Mouse (Mus musculus) MEL (cell line): ENCODE measurements around the gene Gstp1. TPM values are rescaled to one million over a fixed set of nuclear protein-coding genes. Genes with fewer than 3 reads are reported as not detected.

Experiments
- DNase-seq: peaks from one replicate; pipeline ENCODE4 v3.0.0; 2011; ENCODE audit warnings: low read depth, low spot score
- H3K27ac ChIP-seq: 2 replicates; pipeline ENCODE4 v1.5.1; 2012; ENCODE audit warnings: low read depth, mild to moderate bottlenecking, control low read depth, low read length, moderate library complexity; ENCODE audit not compliant: control insufficient read depth
- H3K27me3 ChIP-seq, 2 experiments: fragments of 150-350 bp in 1 of 2; sonication (generic) in 1 of 2; 2 replicates each; pipeline ENCODE4 v1.6.1; 2012; ENCODE audit warnings: low read length in 2 of 2, mild to moderate bottlenecking in 2 of 2, improper control_type of control experiment in 1 of 2, moderate library complexity in 1 of 2; ENCODE audit not compliant: insufficient read depth in 2 of 2, control insufficient read depth in 1 of 2
- H3K36me3 ChIP-seq, 2 experiments: 2 replicates each; pipeline ENCODE4 v1.6.1; 2012 to 2014; ENCODE audit warnings: low read length in 2 of 2, improper control_type of control experiment in 1 of 2, inconsistent platforms in 1 of 2, mild to moderate bottlenecking in 1 of 2; ENCODE audit not compliant: insufficient read depth in 2 of 2, control insufficient read depth in 1 of 2
- H3K4me1 ChIP-seq, 2 experiments: fragments of 150-350 bp in 1 of 2; sonication (generic) in 1 of 2; 2 replicates each; pipeline ENCODE4 v1.6.1; 2012; ENCODE audit warnings: low read length in 2 of 2, improper control_type of control experiment in 1 of 2, mild to moderate bottlenecking in 1 of 2; ENCODE audit not compliant: insufficient read depth in 2 of 2, control insufficient read depth in 1 of 2
- H3K4me3 ChIP-seq, 2 experiments: fragments of 150-350 bp in 1 of 2; sonication (generic) in 1 of 2; 2 replicates each; pipeline ENCODE4 v1.5.1; 2012; ENCODE audit warnings: low read depth in 2 of 2, low read length in 2 of 2, mild to moderate bottlenecking in 2 of 2, moderate library complexity in 2 of 2, control low read depth in 1 of 2, improper control_type of control experiment in 1 of 2; ENCODE audit not compliant: control insufficient read depth in 1 of 2, insufficient read depth in 1 of 2
- H3K79me2 ChIP-seq: 2 replicates; pipeline ENCODE4 v1.6.1; 2012; ENCODE audit warnings: mild to moderate bottlenecking, low read length, moderate library complexity; ENCODE audit not compliant: control insufficient read depth, poor library complexity, insufficient read depth
- H3K9ac ChIP-seq: 2 replicates; pipeline ENCODE4 v1.6.1; 2012; ENCODE audit warnings: low read depth, mild to moderate bottlenecking, control low read depth, low read length, moderate library complexity; ENCODE audit not compliant: control insufficient read depth, poor library complexity, severe bottlenecking
- H3K9me3 ChIP-seq: fragments of 150-350 bp; sonication (generic); replicated peaks from 2 replicates; pipeline ENCODE4 v1.6.1; 2012; ENCODE audit warnings: mild to moderate bottlenecking, low read length, improper control_type of control experiment, moderate library complexity; ENCODE audit not compliant: insufficient read depth
- CHD1 ChIP-seq: IDR thresholded peaks from 2 replicates; pipeline ENCODE4 v1.6.1; 2012; ENCODE audit warnings: low read depth, mild to moderate bottlenecking, inconsistent platforms, low read length, improper control_type of control experiment
- E2F4 ChIP-seq: IDR thresholded peaks from 2 replicates; pipeline ENCODE4 v1.6.1; 2011; ENCODE audit warnings: low read depth, low read length, improper control_type of control experiment, borderline replicate concordance
- EP300 ChIP-seq, 2 experiments: IDR thresholded peaks; 2 replicates each; pipeline ENCODE4 v1.6.1; 2011; ENCODE audit warnings: improper control_type of control experiment in 2 of 2, low read length in 2 of 2, low read depth in 1 of 2, mild to moderate bottlenecking in 1 of 2
- ETS1 ChIP-seq: IDR thresholded peaks from 2 replicates; pipeline ENCODE4 v1.6.1; 2012; ENCODE audit warnings: low read depth, mild to moderate bottlenecking, inconsistent platforms, low read length, improper control_type of control experiment, moderate library complexity
- GABPA ChIP-seq: IDR thresholded peaks from 2 replicates; pipeline ENCODE4 v1.6.1; 2012; ENCODE audit warnings: low read depth, mild to moderate bottlenecking, inconsistent platforms, low read length, improper control_type of control experiment, moderate library complexity
- HCFC1 ChIP-seq: IDR thresholded peaks from 2 replicates; pipeline ENCODE4 v1.6.1; 2012; ENCODE audit warnings: low read depth, mild to moderate bottlenecking, inconsistent platforms, low read length, improper control_type of control experiment, moderate library complexity
- KAT2A ChIP-seq: conservative IDR thresholded peaks from 2 replicates; pipeline ENCODE4 v1.6.1; 2012; ENCODE audit warnings: low read depth, low read length, improper control_type of control experiment, inconsistent platforms
- MAFK ChIP-seq: IDR thresholded peaks from 2 replicates; pipeline ENCODE4 v1.6.1; 2011; ENCODE audit warnings: low read depth, mild to moderate bottlenecking, low read length, improper control_type of control experiment, borderline replicate concordance
- MEF2A ChIP-seq: IDR thresholded peaks from 2 replicates; pipeline ENCODE4 v1.6.1; 2014; ENCODE audit warnings: low read depth, mild to moderate bottlenecking, inconsistent platforms, low read length, improper control_type of control experiment; ENCODE audit not compliant: poor library complexity, insufficient replicate concordance, severe bottlenecking; ENCODE audit errors: extremely low read depth
- MXI1 ChIP-seq: IDR thresholded peaks from 2 replicates; pipeline ENCODE4 v1.6.1; 2011; ENCODE audit warnings: mild to moderate bottlenecking, low read depth, low read length, improper control_type of control experiment
- MYB ChIP-seq: IDR thresholded peaks from 2 replicates; pipeline ENCODE4 v1.6.1; 2011; ENCODE audit warnings: mild to moderate bottlenecking, low read depth, low read length, improper control_type of control experiment
- NELFE ChIP-seq: IDR thresholded peaks from 2 replicates; pipeline ENCODE4 v1.6.1; 2011; ENCODE audit warnings: low read depth, low read length, improper control_type of control experiment
- NRF1 ChIP-seq: IDR thresholded peaks from 2 replicates; pipeline ENCODE4 v1.6.1; 2014; ENCODE audit warnings: low read depth, mild to moderate bottlenecking, inconsistent platforms, low read length, improper control_type of control experiment, moderate library complexity; ENCODE audit not compliant: poor library complexity, insufficient read depth, severe bottlenecking
- POLR2A ChIP-seq, 2 experiments: IDR thresholded peaks; 2 replicates each; pipeline ENCODE4 v1.6.1; 2011 to 2012; ENCODE audit warnings: low read length in 2 of 2, mild to moderate bottlenecking in 2 of 2, control low read depth in 1 of 2, improper control_type of control experiment in 1 of 2, low read depth in 1 of 2, moderate library complexity in 1 of 2; ENCODE audit not compliant: control insufficient read depth in 1 of 2, insufficient read depth in 1 of 2, poor library complexity in 1 of 2
- RAD21 ChIP-seq: IDR thresholded peaks from 2 replicates; pipeline ENCODE4 v1.6.1; 2011; ENCODE audit warnings: mild to moderate bottlenecking, low read depth, low read length, improper control_type of control experiment
- RCOR1 ChIP-seq: IDR thresholded peaks from 2 replicates; pipeline ENCODE4 v1.6.1; 2012; ENCODE audit warnings: low read depth, mild to moderate bottlenecking, inconsistent platforms, low read length, improper control_type of control experiment
- SMC3 ChIP-seq: IDR thresholded peaks from 2 replicates; pipeline ENCODE4 v1.6.1; 2011; ENCODE audit warnings: low read depth, low read length, improper control_type of control experiment
- TAL1 ChIP-seq: IDR thresholded peaks from 2 replicates; pipeline ENCODE4 v1.6.1; 2012; ENCODE audit warnings: mild to moderate bottlenecking, inconsistent platforms, low read length, moderate library complexity, mixed read lengths
- TBP ChIP-seq: IDR thresholded peaks from 2 replicates; pipeline ENCODE4 v1.8.0; 2011; ENCODE audit warnings: low read depth, low read length, improper control_type of control experiment
- TCF12 ChIP-seq: IDR thresholded peaks from 2 replicates; pipeline ENCODE4 v1.6.1; 2014; ENCODE audit warnings: low read depth, mild to moderate bottlenecking, inconsistent platforms, low read length, improper control_type of control experiment, moderate library complexity
- USF1 ChIP-seq: IDR thresholded peaks from 2 replicates; pipeline ENCODE4 v1.6.1; 2014; ENCODE audit warnings: low read depth, mild to moderate bottlenecking, inconsistent platforms, low read length, improper control_type of control experiment, moderate library complexity
- USF2 ChIP-seq, 2 experiments: IDR thresholded peaks; 2 replicates each; pipeline ENCODE4 v1.6.1; 2011 to 2012; ENCODE audit warnings: improper control_type of control experiment in 2 of 2, low read length in 2 of 2, borderline replicate concordance in 1 of 2, inconsistent platforms in 1 of 2, low read depth in 1 of 2, mild to moderate bottlenecking in 1 of 2; ENCODE audit not compliant: insufficient read depth in 1 of 2
- ZC3H11A ChIP-seq: IDR thresholded peaks from 2 replicates; pipeline ENCODE4 v1.6.1; 2012; ENCODE audit warnings: low read depth, mild to moderate bottlenecking, inconsistent platforms, low read length, improper control_type of control experiment
- ZKSCAN1 ChIP-seq: IDR thresholded peaks from 2 replicates; pipeline ENCODE4 v1.6.1; 2012; ENCODE audit warnings: low read depth, mild to moderate bottlenecking, inconsistent platforms, low read length, improper control_type of control experiment, moderate library complexity
- ZNF384 ChIP-seq: IDR thresholded peaks from 2 replicates; pipeline ENCODE4 v1.6.1; 2012; ENCODE audit warnings: low read depth, mild to moderate bottlenecking, inconsistent platforms, low read length, improper control_type of control experiment
- polyA plus RNA-seq, 2 experiments: library from polyadenylated mRNA; stranded (reverse) in 1 of 2; unstranded in 1 of 2; fragments of >175 nt in 1 of 2; fragments of >200 nt in 1 of 2; gene quantifications; 2 replicates each; pipeline versions ENCODE4 v1.2.1 to v1.2.4; 2012; ENCODE audit warnings: low replicate concordance in 2 of 2, low read depth in 1 of 2; ENCODE audit not compliant: insufficient read length in 2 of 2, insufficient read depth in 1 of 2, missing spikeins in 1 of 2
- total RNA-seq: library from RNA; depleted of rRNA; stranded (reverse); fragments of 300-350 nt; gene quantifications from 2 replicates; pipeline ENCODE4 v1.2.3, GENCODE M21; 2012

The Gstp1 gene
- total and polyA plus RNA-seq, 3 experiments: 251 to 369 TPM; not detected in 1

DNA sequence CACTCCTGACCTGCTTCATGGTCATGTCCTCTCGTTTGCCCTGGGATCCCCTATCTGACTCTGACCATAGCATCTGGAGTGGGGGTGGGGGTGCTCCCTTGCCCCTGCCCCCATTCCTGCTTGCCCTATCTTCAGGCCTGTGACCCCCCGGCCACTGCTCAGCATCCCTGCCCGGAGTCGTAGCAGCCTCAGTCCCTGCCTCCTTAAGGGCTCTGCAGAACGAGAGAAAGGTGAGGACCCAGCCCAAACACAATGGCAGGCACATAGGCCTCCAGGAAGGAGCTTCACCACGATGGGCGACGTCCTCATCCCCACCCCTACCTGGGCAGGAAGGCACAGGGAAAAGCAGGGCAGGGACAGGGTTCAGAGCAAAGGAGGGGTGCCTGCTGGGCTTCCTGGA, 39.5 kb downstream of the Gstp1 start:
- H3K4me3 ChIP-seq: no peak overlapping the region
- no peaks in the 10 kb centered on the region for H3K9me3 ChIP-seq
- TF ChIP-seq ZKSCAN1 (no peak), TCF12 (no peak), MXI1 (no peak), ZNF384 (no peak), GABPA (no peak)
- peaks cover 1 to 8% of the 10 kb centered on the region in 2 experiments for H3K27me3 ChIP-seq
- H3K4me1 ChIP-seq: peaks cover 0 to 15% of the 10 kb centered on the region in 2 experiments; a peak in 2 of 4 replicates
- no peak for DNase-seq
- H3K9ac ChIP-seq: no peak overlapping the region
- H3K36me3 ChIP-seq: peaks cover 0 to 6% of the 10 kb centered on the region in 2 experiments; a peak in 2 of 4 replicates
- peaks cover 1% of the 10 kb centered on the region; the same call in 1 of the 2 replicates for H3K79me2 ChIP-seq
- H3K27ac ChIP-seq: no peak overlapping the region

DNA sequence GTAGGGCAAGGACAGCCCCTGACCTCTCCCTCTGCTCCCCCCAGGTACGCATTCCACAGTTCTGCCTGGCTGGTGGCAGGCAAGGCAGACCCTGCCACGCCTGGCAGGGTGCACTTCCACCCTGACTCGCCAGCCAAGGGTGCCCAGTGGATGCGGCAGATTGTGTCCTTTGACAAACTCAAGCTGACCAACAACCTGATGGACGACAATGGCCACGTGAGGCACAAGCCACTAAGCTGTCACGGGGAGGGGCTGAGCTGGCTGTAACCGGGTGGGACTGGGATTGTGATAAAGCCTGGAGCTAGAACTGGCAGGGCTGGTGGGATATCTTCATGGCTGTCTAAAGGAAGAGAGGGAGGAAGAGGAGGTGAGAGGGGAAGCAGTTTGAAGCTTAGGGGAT, 40.6 kb downstream of the Gstp1 start:
- Histone ChIP-seq H3K27me3 (peaks cover 3 to 8% of the 10 kb centered on the region in 2 experiments), H3K4me1 (peaks cover 0 to 15% of the 10 kb centered on the region in 2 experiments; a peak in 2 of 4 replicates)
- no peak for TF ChIP-seq E2F4
- no peak for TF ChIP-seq MYB
- no peak for TF ChIP-seq MAFK
- TF ChIP-seq TAL1: no peak
- TF ChIP-seq ZKSCAN1: no peak
- TF ChIP-seq USF1: no peak
- no peak for TF ChIP-seq USF2 (IDR thresholded peaks at IDR 0.05; ENCODE audit: borderline replicate concordance in 1 of 2, insufficient read depth in 1 of 2, low read depth in 1 of 2, low read length in 2 of 2)
- TF ChIP-seq MEF2A: no peak
- TF ChIP-seq, all 39 proteins: peak for 0
- Histone ChIP-seq H3K4me3 (no peak overlapping the region), H3K79me2 (peaks cover 1% of the 10 kb centered on the region; the same call in 1 of the 2 replicates), H3K36me3 (peaks cover 0 to 6% of the 10 kb centered on the region in 2 experiments; a peak in 2 of 4 replicates), H3K27ac (no peak overlapping the region), H3K9ac (no peak overlapping the region), H3K9me3 (no peaks in the 10 kb centered on the region)
- DNase-seq: no peak

DNA sequence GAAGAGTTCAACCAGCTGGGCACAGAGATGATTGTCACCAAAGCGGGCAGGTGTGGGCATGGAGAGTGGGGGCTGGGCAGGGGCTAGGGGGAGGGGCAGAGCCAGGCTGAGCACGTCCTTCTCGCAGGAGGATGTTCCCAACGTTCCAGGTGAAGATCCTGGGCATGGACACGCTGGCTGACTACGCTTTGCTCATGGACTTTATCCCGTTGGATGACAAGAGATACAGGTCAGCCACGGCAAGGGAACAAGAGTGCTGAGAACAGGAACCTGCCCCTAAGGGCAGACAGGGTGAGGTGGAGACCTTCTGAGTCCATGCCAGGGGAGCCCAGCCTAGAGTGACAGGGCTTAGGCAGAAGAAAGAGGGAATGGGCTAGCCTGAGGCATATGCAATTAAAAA, 41.0 kb downstream of the Gstp1 start:
- H3K4me1 ChIP-seq: peaks cover 0 to 14% of the 10 kb centered on the region in 2 experiments; a peak in 2 of 4 replicates
- no peaks in the 10 kb centered on the region for H3K9me3 ChIP-seq
- no peak for TF ChIP-seq ETS1
- TF ChIP-seq MEF2A: no peak
- no peak for TF ChIP-seq RCOR1
- no peak for TF ChIP-seq USF1
- TF ChIP-seq POLR2A (IDR thresholded peaks at IDR 0.05; ENCODE audit: control insufficient read depth in 1 of 2, insufficient read depth in 1 of 2, low read depth in 1 of 2, low read length in 2 of 2, poor library complexity in 1 of 2): no peak
- TF ChIP-seq NELFE: no peak
- no peak for TF ChIP-seq EP300 (IDR thresholded peaks at IDR 0.05; ENCODE audit: low read depth in 1 of 2, low read length in 2 of 2)
- no peak for TF ChIP-seq TAL1
- no peak for TF ChIP-seq TBP
- no peak for TF ChIP-seq USF2 (IDR thresholded peaks at IDR 0.05; ENCODE audit: borderline replicate concordance in 1 of 2, insufficient read depth in 1 of 2, low read depth in 1 of 2, low read length in 2 of 2)
- TF ChIP-seq HCFC1: no peak
- no peak for TF ChIP-seq ZC3H11A
- TF ChIP-seq SMC3: no peak
- no peak for TF ChIP-seq KAT2A
- no peak for TF ChIP-seq CHD1
- no peak for TF ChIP-seq RAD21
- TF ChIP-seq NRF1: no peak

More for the DNA sequence above, 41.0 kb downstream of the Gstp1 start:
- peaks cover 0 to 6% of the 10 kb centered on the region in 2 experiments; a peak in 2 of 4 replicates for H3K36me3 ChIP-seq
- H3K9ac ChIP-seq: no peak overlapping the region
- no peak for DNase-seq
- no peak overlapping the region for H3K4me3 ChIP-seq
- no peak overlapping the region for H3K27ac ChIP-seq
- peaks cover 3 to 8% of the 10 kb centered on the region in 2 experiments for H3K27me3 ChIP-seq
- H3K79me2 ChIP-seq: peaks cover 1% of the 10 kb centered on the region; the same call in 1 of the 2 replicates
